Mouse (Mus musculus) inflammation-experienced regulatory T-cells, adult 6 months (primary cell): ENCODE results near the gene Klf13. TPM values are rescaled to one million over a fixed set of nuclear protein-coding genes. Genes with fewer than 3 reads are reported as not detected.

Experiments used
- ATAC-seq: one replicate; pipeline ENCODE4 v1.8.0; 2017
- polyA plus RNA-seq, 3 experiments: library from polyadenylated mRNA; unstranded; fragments of 100-300 nt; shearing (Covaris generic); gene quantifications; one replicate each; pipeline ENCODE4 v1.2.1; 2017

The Klf13 gene
- polyA plus RNA-seq, 3 experiments from 2014 or later: 125 to 194 (median 163) TPM

- no peak for ATAC-seq
Observed at GRCm38 (mm10) chr7:63947514-63948487, 9.1 kb upstream of the Klf13 start.

GRCm38 (mm10) chr7:63943946-63944345 lies 5.2 kb upstream of the Klf13 start:
- peak; percentile 10 for ATAC-seq

GRCm38 (mm10) chr7:63941501-63941900 lies 2.8 kb upstream of the Klf13 start:
- no peak for ATAC-seq

GRCm38 (mm10) chr7:63941050-63941449 lies 2.3 kb upstream of the Klf13 start:
- ATAC-seq: no peak

- no peak for ATAC-seq
Observed at GRCm38 (mm10) chr7:63940321-63940720, 1.6 kb upstream of the Klf13 start.

- peak; percentile 7 for ATAC-seq
Observed at GRCm38 (mm10) chr7:63939397-63939951, 759 bp upstream of the Klf13 start.

GRCm38 (mm10) chr7:63938066-63938913 lies 425 bp downstream of the Klf13 start:
- peak; percentile 18 for ATAC-seq

- peak; percentile 32 for ATAC-seq
Observed at GRCm38 (mm10) chr7:63937236-63938065, 1.3 kb downstream of the Klf13 start.

GRCm38 (mm10) chr7:63936986-63937235 lies 1.8 kb downstream of the Klf13 start:
- no peak for ATAC-seq

- ATAC-seq: no peak
Observed at GRCm38 (mm10) chr7:63936188-63936985, 2.3 kb downstream of the Klf13 start.

GRCm38 (mm10) chr7:63935809-63936187 lies 2.9 kb downstream of the Klf13 start:
- no peak for ATAC-seq

- no peak for ATAC-seq
Observed at GRCm38 (mm10) chr7:63934530-63934929, 4.2 kb downstream of the Klf13 start.

- no peak for ATAC-seq
Observed at GRCm38 (mm10) chr7:63933905-63934304, 4.8 kb downstream of the Klf13 start.

GRCm38 (mm10) chr7:63932461-63932860 lies 6.3 kb downstream of the Klf13 start:
- no peak for ATAC-seq

GRCm38 (mm10) chr7:63930766-63931165 lies 7.9 kb downstream of the Klf13 start:
- ATAC-seq: no peak

GRCm38 (mm10) chr7:63930132-63930531 lies 8.6 kb downstream of the Klf13 start:
- ATAC-seq: peak; percentile 65

GRCm38 (mm10) chr7:63929080-63929479 lies 9.6 kb downstream of the Klf13 start:
- ATAC-seq: no peak

GRCm38 (mm10) chr7:63927121-63927520 lies 11.6 kb downstream of the Klf13 start:
- no peak for ATAC-seq

GRCm38 (mm10) chr7:63926492-63926891 lies 12.2 kb downstream of the Klf13 start:
- ATAC-seq: no peak

- peak; percentile 83 for ATAC-seq
Observed at GRCm38 (mm10) chr7:63925413-63926360, 13.0 kb downstream of the Klf13 start.
